Mouse (Mus musculus): Measurements from ENCODE around the gene Spx. TPM values are rescaled to one million over a fixed set of nuclear protein-coding genes. Genes with fewer than 3 reads are reported as not detected.

The Spx gene
- total RNA-seq (2014; rRNA removed) (0.75 and 3.6 TPM in 2 replicates), polyA plus RNA-seq (2015; fragmentation: Nextera tagmentation; extraction: Ambion mirVana) (2.6 and 3.7 TPM in 2 replicates)

DNA sequence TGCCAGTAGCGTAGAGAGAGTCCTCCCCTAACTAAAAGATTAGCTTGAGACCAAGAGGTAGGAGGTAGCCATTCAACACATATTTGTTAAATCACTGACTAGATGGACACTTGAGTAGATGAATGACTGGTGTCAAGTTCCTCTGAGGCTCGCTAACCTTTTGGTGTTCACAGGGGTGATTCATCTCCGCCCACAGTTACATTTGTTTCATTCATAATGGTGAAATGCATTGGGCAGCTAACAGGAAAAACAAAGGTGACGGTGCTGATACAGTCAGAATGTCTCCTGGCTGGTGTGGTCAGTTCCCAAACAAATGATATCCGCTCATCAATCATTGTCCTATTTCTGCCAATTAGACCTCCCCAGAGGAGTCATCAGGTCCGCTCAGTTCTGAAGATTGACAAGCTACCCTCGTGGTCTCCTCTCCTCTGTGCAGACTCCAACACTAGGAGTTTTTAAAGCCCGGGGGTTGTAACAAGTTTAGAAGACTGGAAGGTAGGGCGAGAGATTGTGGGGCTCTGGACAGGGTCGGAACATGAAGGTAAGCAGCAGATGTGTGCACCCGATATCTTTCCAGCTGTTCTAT, at the start of gene Spx:
Spx (plus strand) TSS at position 536 of the 586 bp plus-strand sequence.
- Histone ChIP-seq H3K27me3 (ENCODE audit: insufficient read depth, low read length) (peaks cover 19% of the 10 kb centered on the region; the same call in 1 of the 2 replicates), H3K4me2 (ENCODE audit: low read depth, low read length) (peak within 1 kb of the TSS; percentile 71), H3K4me1 (ENCODE audit: insufficient read depth, low read length) (no peaks in the 10 kb centered on the region; the same call in 1 of the 2 replicates), H3K9ac (replicated peaks; ENCODE audit: low read length) (no peak within 1 kb of the TSS), H3K4me3 (ENCODE audit: low read length) (peak within 1 kb of the TSS; percentile 38), H3K36me3 (ENCODE audit: insufficient read depth, low read length) (no peaks in the 10 kb centered on the region), H3K9me3 (ENCODE audit: low read length) (no peaks in the 10 kb centered on the region), H3K27ac (no peak within 1 kb of the TSS)
- no peak for ATAC-seq
- 68% methylated on average over 11 of the region's 11 CpGs for whole genome bisulfite sequencing
- no peak for TF ChIP-seq CTCF (IDR thresholded peaks at IDR 0.05; ENCODE audit: low read depth)
- DNase-seq (ENCODE audit: low spot score) = no peak

- no peaks in the 10 kb centered on the region for H3K4me1 ChIP-seq (ENCODE audit: insufficient read depth, low read length)
- no peak overlapping the region for H3K9ac ChIP-seq (replicated peaks; ENCODE audit: low read length)
- no peak overlapping the region for H3K27ac ChIP-seq
- no peaks in the 10 kb centered on the region for H3K9me3 ChIP-seq (ENCODE audit: low read length)
- DNase-seq (ENCODE audit: low spot score) = no peak
- 90% methylated on average over 8 of the region's 8 CpGs for WGBS
- ATAC-seq = no peak
- H3K4me3 ChIP-seq (ENCODE audit: low read length) = no peak overlapping the region
- H3K27me3 ChIP-seq (ENCODE audit: insufficient read depth, low read length) = no peaks in the 10 kb centered on the region
- no peak for TF ChIP-seq CTCF (IDR thresholded peaks at IDR 0.05; ENCODE audit: low read depth)
- H3K36me3 ChIP-seq (ENCODE audit: insufficient read depth, low read length) = peaks cover 26% of the 10 kb centered on the region; the same call in 1 of the 2 replicates
- H3K4me2 ChIP-seq (ENCODE audit: low read depth, low read length) = no peak overlapping the region
Observed at GRCm38 (mm10) chr6:142365742-142366472, 47.3 kb upstream of the Spx start.

DNA sequence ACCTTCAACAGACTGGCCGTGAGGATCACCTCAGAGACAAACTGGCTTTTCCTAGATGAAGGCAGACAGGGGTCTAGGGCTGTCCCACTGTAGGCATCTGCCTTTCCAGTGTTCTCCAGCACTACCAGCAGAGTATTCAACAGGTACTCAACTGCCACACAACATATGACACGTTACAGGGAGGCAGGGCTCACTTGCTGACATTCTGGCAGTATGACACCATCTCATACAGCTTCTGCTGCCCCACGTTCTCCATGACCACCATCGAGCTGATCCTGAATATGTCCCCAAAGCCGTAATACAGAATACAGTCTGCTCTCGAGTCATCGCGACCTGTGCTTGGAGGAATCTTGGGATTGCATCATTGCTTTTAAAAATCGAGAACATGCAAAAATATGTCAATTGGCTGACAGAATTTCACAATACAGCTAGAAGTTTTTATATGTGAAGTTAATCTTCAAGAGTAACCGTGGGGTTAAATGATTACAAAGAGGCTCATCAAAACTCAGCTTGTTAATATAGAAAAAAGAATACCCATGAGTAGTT, 46.7 kb upstream of the Spx start:
- Histone ChIP-seq H3K9me3 (ENCODE audit: low read length) (no peaks in the 10 kb centered on the region), H3K27me3 (ENCODE audit: insufficient read depth, low read length) (no peaks in the 10 kb centered on the region), H3K36me3 (ENCODE audit: insufficient read depth, low read length) (peaks cover 25% of the 10 kb centered on the region; the same call in 1 of the 2 replicates), H3K4me2 (ENCODE audit: low read depth, low read length) (no peak overlapping the region), H3K27ac (no peak overlapping the region), H3K4me1 (ENCODE audit: insufficient read depth, low read length) (no peaks in the 10 kb centered on the region), H3K9ac (replicated peaks; ENCODE audit: low read length) (no peak overlapping the region), H3K4me3 (ENCODE audit: low read length) (no peak overlapping the region)
- DNase-seq (ENCODE audit: low spot score) (no peak), ATAC-seq (no peak)
- TF ChIP-seq CTCF (IDR thresholded peaks at IDR 0.05; ENCODE audit: low read depth) = no peak
- 93% methylated on average over 10 of the region's 10 CpGs for WGBS

DNA sequence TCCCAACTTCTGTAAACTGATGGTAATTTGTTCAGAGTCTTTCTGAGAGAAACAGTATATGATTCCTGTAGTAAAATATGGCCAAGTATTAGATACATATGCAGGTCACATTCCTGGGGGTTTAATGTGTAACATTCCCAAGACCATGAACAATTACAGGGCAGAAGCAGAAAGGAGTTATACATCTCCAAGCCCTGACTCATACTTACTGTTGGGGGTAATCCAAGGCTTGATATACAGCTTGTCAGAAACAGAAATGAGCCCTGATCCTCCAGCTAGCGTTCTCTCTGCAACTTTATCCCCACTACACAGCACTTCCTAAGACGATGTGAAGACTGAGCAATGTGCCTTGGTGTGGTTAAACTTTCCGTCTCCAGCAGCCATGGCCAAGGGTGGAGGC, 45.7 kb upstream of the Spx start:
- WGBS = 94% methylated on average over 3 of the region's 3 CpGs

DNA sequence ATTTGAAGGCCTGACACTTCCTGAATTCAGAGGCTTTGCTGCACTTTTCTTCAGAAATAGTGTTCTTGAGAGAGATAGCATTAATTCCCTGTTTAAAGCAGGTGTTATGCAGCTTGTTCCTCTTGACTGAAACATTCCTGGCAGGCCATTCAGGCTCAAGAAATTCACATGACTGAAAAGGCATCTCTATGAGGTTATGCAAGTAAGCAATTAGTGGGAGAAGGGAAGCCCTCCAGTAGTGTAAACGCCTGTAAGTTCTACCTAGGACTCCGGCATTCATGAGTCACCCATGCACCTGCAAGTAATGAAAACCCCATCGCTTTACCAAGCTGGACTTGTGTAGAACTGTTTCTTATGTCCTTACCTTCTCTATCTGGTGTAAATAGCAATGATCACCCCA, 43.7 kb upstream of the Spx start:
- WGBS = 87% methylated on average over 3 of the region's 3 CpGs
- H3K4me2 ChIP-seq (ENCODE audit: low read depth, low read length) = no peak overlapping the region
- ATAC-seq = no peak
- no peak overlapping the region for H3K4me3 ChIP-seq (ENCODE audit: low read length)
- H3K36me3 ChIP-seq (ENCODE audit: insufficient read depth, low read length) = peaks cover 24% of the 10 kb centered on the region; the same call in 1 of the 2 replicates
- H3K9me3 ChIP-seq (ENCODE audit: low read length) = no peaks in the 10 kb centered on the region
- H3K27ac ChIP-seq = no peak overlapping the region
- no peak for TF ChIP-seq CTCF (IDR thresholded peaks at IDR 0.05; ENCODE audit: low read depth)
- no peak overlapping the region for H3K9ac ChIP-seq (replicated peaks; ENCODE audit: low read length)
- DNase-seq (ENCODE audit: low spot score) = no peak
- H3K4me1 ChIP-seq (ENCODE audit: insufficient read depth, low read length) = no peaks in the 10 kb centered on the region
- no peaks in the 10 kb centered on the region for H3K27me3 ChIP-seq (ENCODE audit: insufficient read depth, low read length)

More for the DNA sequence above, 45.7 kb upstream of the Spx start:
- TF ChIP-seq CTCF (IDR thresholded peaks at IDR 0.05; ENCODE audit: low read depth) = no peak
- Histone ChIP-seq H3K9me3 (ENCODE audit: low read length) (no peaks in the 10 kb centered on the region), H3K4me1 (ENCODE audit: insufficient read depth, low read length) (no peaks in the 10 kb centered on the region), H3K36me3 (ENCODE audit: insufficient read depth, low read length) (peaks cover 28% of the 10 kb centered on the region; the same call in 1 of the 2 replicates), H3K9ac (replicated peaks; ENCODE audit: low read length) (no peak overlapping the region), H3K4me2 (ENCODE audit: low read depth, low read length) (no peak overlapping the region), H3K27me3 (ENCODE audit: insufficient read depth, low read length) (no peaks in the 10 kb centered on the region), H3K4me3 (ENCODE audit: low read length) (no peak overlapping the region), H3K27ac (no peak overlapping the region)
- DNase-seq (ENCODE audit: low spot score) (no peak), ATAC-seq (no peak)

DNA sequence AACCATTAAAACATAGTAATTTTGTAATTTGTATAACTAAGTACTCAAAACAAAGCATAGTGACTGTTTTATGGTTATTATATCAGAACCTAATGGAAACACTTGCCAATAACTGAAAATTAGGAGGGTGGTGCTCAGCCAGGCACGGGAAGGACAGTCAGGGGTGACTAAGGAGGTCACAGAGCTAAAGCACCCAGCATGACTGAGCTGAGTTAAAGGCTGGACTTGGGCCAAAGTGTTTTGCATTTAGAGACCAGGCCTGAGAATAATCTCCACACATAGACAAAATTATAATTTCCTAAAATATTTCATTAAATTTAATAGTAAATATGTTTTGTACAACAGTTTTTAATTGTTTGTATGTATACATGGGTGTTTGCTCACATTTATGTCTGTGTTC, 36.2 kb upstream of the Spx start:
- Histone ChIP-seq H3K9ac (replicated peaks; ENCODE audit: low read length) (no peak overlapping the region), H3K4me3 (ENCODE audit: low read length) (no peak overlapping the region), H3K4me1 (ENCODE audit: insufficient read depth, low read length) (no peaks in the 10 kb centered on the region), H3K36me3 (ENCODE audit: insufficient read depth, low read length) (peaks cover 25% of the 10 kb centered on the region), H3K27ac (no peak overlapping the region), H3K9me3 (ENCODE audit: low read length) (no peaks in the 10 kb centered on the region), H3K4me2 (ENCODE audit: low read depth, low read length) (no peak overlapping the region), H3K27me3 (ENCODE audit: insufficient read depth, low read length) (no peaks in the 10 kb centered on the region)
- no peak for ATAC-seq
- no peak for DNase-seq (ENCODE audit: low spot score)
- TF ChIP-seq CTCF (IDR thresholded peaks at IDR 0.05; ENCODE audit: low read depth) = no peak
- WGBS = 38% methylated on average over 1 of the region's 1 CpGs

All from hindbrain, postnatal 0 days (tissue).